In the genomic region with DNA sequence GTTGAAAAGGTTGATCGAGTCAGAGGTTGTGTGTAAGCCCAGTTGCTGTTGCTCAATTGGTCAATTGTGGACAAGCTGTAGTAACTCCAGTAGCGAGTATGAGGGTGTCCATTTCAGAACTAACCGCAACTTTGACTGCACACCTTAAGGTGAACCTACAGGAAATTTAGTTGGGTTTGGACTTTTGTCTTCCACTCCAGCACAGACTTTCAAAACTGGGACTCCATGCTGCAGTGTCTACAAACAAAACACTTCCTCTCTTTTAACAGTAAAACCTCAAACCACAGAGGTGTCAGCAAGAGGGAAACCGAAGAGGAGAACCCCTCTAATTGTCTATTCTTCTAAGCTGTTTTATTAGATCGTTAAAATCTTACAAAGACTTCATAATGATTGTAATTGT, we compare ENCODE assay signal across 8 mouse cellular contexts. TPM values are rescaled to one million over a fixed set of nuclear protein-coding genes. Genes with fewer than 3 reads are reported as not detected.
A peak's percentile ranks its signal among the peaks of the same experiment; 100 is the strongest.
DNase-seq lines count a peak whose midpoint lies in the region; ATAC-seq and TF ChIP-seq lines count a peak whose summit lies in the region.

No protein-coding gene starts in this region.

- peak overlapping the region; percentile 94 for H3K4me2 ChIP-seq in kidney, postnatal 0 days (ENCODE audit: low read length)
- H3K4me2 ChIP-seq in hindbrain, embryonic 15.5 days, result peak overlapping the region; percentile 90
- peak overlapping the region; percentile 91 for H3K4me2 ChIP-seq in midbrain, embryonic 15.5 days

- no peaks in the 10 kb centered on the region for H3K36me3 ChIP-seq in kidney, postnatal 0 days (ENCODE audit: insufficient read depth, low read length)
- no peaks in the 10 kb centered on the region for H3K36me3 ChIP-seq in hindbrain, embryonic 15.5 days
- no peaks in the 10 kb centered on the region for H3K36me3 ChIP-seq in midbrain, embryonic 15.5 days (replicated peaks)

- no peak for DNase-seq in kidney, postnatal 0 days (ENCODE audit: low spot score)
- DNase-seq in kidney, postnatal 10 days, result no peak
- peak; percentile 7 for DNase-seq in NIH3T3 (ENCODE audit: low read depth)
- DNase-seq in layer of hippocampus, adult 9-11 months, result no peak
- DNase-seq in right cerebral cortex, postnatal 36 days (ENCODE audit: low spot score in 2 of 2), result no peak
- DNase-seq in embryo, embryonic 10.5 days (ENCODE audit: low spot score), result no peak

- no peaks in the 10 kb centered on the region for H3K9me3 ChIP-seq in kidney, postnatal 0 days (replicated peaks; ENCODE audit: low read length)
- H3K9me3 ChIP-seq in hindbrain, embryonic 15.5 days, result no peaks in the 10 kb centered on the region
- H3K9me3 ChIP-seq in midbrain, embryonic 15.5 days, result no peaks in the 10 kb centered on the region

- no peak for ATAC-seq in kidney, postnatal 0 days (replicated peaks; ENCODE audit: low FRiP score, low read depth)
- ATAC-seq in hindbrain, embryonic 15.5 days (ENCODE audit: low FRiP score, low read depth), result no peak
- ATAC-seq in midbrain, embryonic 15.5 days (replicated peaks), result no peak

- H3K27me3 ChIP-seq in kidney, postnatal 0 days (ENCODE audit: insufficient read depth, low read length), result no peaks in the 10 kb centered on the region
- no peaks in the 10 kb centered on the region for H3K27me3 ChIP-seq in hindbrain, embryonic 15.5 days
- no peaks in the 10 kb centered on the region for H3K27me3 ChIP-seq in midbrain, embryonic 15.5 days (replicated peaks)

- WGBS in kidney, postnatal 0 days, result 22% methylated on average over 5 of the region's 5 CpGs
- WGBS in hindbrain, embryonic 15.5 days, result 51% methylated on average over 5 of the region's 5 CpGs
- 58% methylated on average over 5 of the region's 5 CpGs for WGBS in midbrain, embryonic 15.5 days

- peak overlapping the region; percentile 92 for H3K4me3 ChIP-seq in kidney, postnatal 0 days (replicated peaks; ENCODE audit: low read depth, low read length)
- peak overlapping the region; percentile 98 for H3K4me3 ChIP-seq in hindbrain, embryonic 15.5 days
- peak overlapping the region; percentile 85 for H3K4me3 ChIP-seq in midbrain, embryonic 15.5 days

- no peak overlapping the region for H3K27ac ChIP-seq in kidney, postnatal 0 days
- no peak overlapping the region for H3K27ac ChIP-seq in hindbrain, embryonic 15.5 days (replicated peaks)
- no peak overlapping the region for H3K27ac ChIP-seq in midbrain, embryonic 15.5 days

- H3K9ac ChIP-seq in kidney, postnatal 0 days (ENCODE audit: low read depth, low read length), result 0 out of 2 replicates have a peak overlapping the region, but pooled peaks have one; percentile 99
- peak overlapping the region; percentile 93; the same call in 1 of the 2 replicates for H3K9ac ChIP-seq in hindbrain, embryonic 15.5 days
- peak overlapping the region; percentile 86; the same call in 1 of the 2 replicates for H3K9ac ChIP-seq in midbrain, embryonic 15.5 days

- peaks cover 26% of the 10 kb centered on the region for H3K4me1 ChIP-seq in kidney, postnatal 0 days (replicated peaks; ENCODE audit: insufficient read depth, low read length)
- peaks cover 32% of the 10 kb centered on the region for H3K4me1 ChIP-seq in hindbrain, embryonic 15.5 days (replicated peaks)
- peaks cover 24% of the 10 kb centered on the region for H3K4me1 ChIP-seq in midbrain, embryonic 15.5 days

- no peak for TF ChIP-seq CTCF in kidney, postnatal 0 days (IDR thresholded peaks at IDR 0.05; ENCODE audit: low read depth)

RNA-seq across cellular contexts. Expression of gene H2afy, which starts 2.1 kb away (rescaled TPM):
- 263 and 267 TPM in 2 replicates for polyA plus RNA-seq in kidney, postnatal 0 days (2015; fragmentation: Nextera tagmentation; extraction: Ambion mirVana)
- 294 and 309 TPM in 2 replicates for polyA plus RNA-seq in hindbrain, embryonic 15.5 days (2015; fragmentation: Nextera tagmentation; extraction: Ambion mirVana)
- polyA plus RNA-seq in midbrain, embryonic 15.5 days (2015; fragmentation: Nextera tagmentation; extraction: Ambion mirVana), result 291 and 299 TPM in 2 replicates

RNA-seq across cellular contexts. Expression of gene Tifab, which starts 44.7 kb away (rescaled TPM):
- polyA plus RNA-seq in kidney, postnatal 0 days (2015; fragmentation: Nextera tagmentation; extraction: Ambion mirVana), result 1.6 and 2.0 TPM in 2 replicates
- polyA plus RNA-seq in hindbrain, embryonic 15.5 days (2015; fragmentation: Nextera tagmentation; extraction: Ambion mirVana), result 0.95 and 1.4 TPM in 2 replicates
- 0.96 and 1.2 TPM in 2 replicates for polyA plus RNA-seq in midbrain, embryonic 15.5 days (2015; fragmentation: Nextera tagmentation; extraction: Ambion mirVana)
